Mouse (Mus musculus) layer of hippocampus, postnatal 14 days (tissue): ENCODE results near the gene Clec2i. TPM values are rescaled to one million over a fixed set of nuclear protein-coding genes. Genes with fewer than 3 reads are reported as not detected.
"Not testable (repeated sequence)": the region's sequence is repeated elsewhere in the genome, so short reads cannot be mapped to it uniquely, and the experiment has no call there.

Source experiments
- DNase-seq, 2 experiments: peaks; one replicate each; pipeline ENCODE4 v3.0.0; 2021 to 2022; ENCODE audit warnings: low spot score in 2 of 2, mixed read lengths in 1 of 2
- long read RNA-seq, 2 experiments: library from polyadenylated mRNA; stranded (forward); transcript quantifications; one replicate each; pipeline ENCODE4 v2.0.0; 2021
- total RNA-seq, 2 experiments: library from RNA; stranded (reverse); gene quantifications; 2 replicates each; pipeline ENCODE4 v1.2.3; 2021

The Clec2i gene
- total RNA-seq, result under 1 TPM in 1 of 2 experiments, not detected in 1; 0.23 TPM
- long read RNA-seq, experiment 1, result 0 reads
- long read RNA-seq, experiment 2, result 0 reads

- peak in 1 of 2 experiments; percentile 36 for DNase-seq
These were observed at the start of gene Clec2i for GRCm38 (mm10) chr6:128887091-128887790. Gene Clec2i (plus strand): TSS chr6:128887588.

GRCm38 (mm10) chr6:128838342-128839265, 48.8 kb upstream of the Clec2i start:
- peak; percentile 92 to 94 for DNase-seq

- DNase-seq, result peak; percentile 76 to 82
These were observed 48.1 kb upstream of the Clec2i start for GRCm38 (mm10) chr6:128839266-128839771.

- DNase-seq, result no peak
These were observed 47.5 kb upstream of the Clec2i start for GRCm38 (mm10) chr6:128839921-128840320.

- DNase-seq, result not testable (repeated sequence)
These were observed 46.7 kb upstream of the Clec2i start for GRCm38 (mm10) chr6:128840669-128841068.

GRCm38 (mm10) chr6:128841327-128842089, 45.9 kb upstream of the Clec2i start:
- DNase-seq, result no peak

- DNase-seq, result no peak
These were observed 44.9 kb upstream of the Clec2i start for GRCm38 (mm10) chr6:128842356-128842944.

- DNase-seq, result peak; percentile 96
These were observed 44.4 kb upstream of the Clec2i start for GRCm38 (mm10) chr6:128842945-128843478.

GRCm38 (mm10) chr6:128843479-128843992, 43.9 kb upstream of the Clec2i start:
- DNase-seq, result peak in 1 of 2 experiments; percentile 47

GRCm38 (mm10) chr6:128844131-128844530, 43.3 kb upstream of the Clec2i start:
- no peak for DNase-seq

GRCm38 (mm10) chr6:128844586-128845080, 42.8 kb upstream of the Clec2i start:
- no peak for DNase-seq

- peak; percentile 84 to 89 for DNase-seq
These were observed 41.9 kb upstream of the Clec2i start for GRCm38 (mm10) chr6:128845319-128845979.

GRCm38 (mm10) chr6:128845998-128846542, 41.3 kb upstream of the Clec2i start:
- no peak for DNase-seq

GRCm38 (mm10) chr6:128847401-128847800, 40.0 kb upstream of the Clec2i start:
- no peak for DNase-seq

- peak in 1 of 2 experiments; percentile 41 for DNase-seq
These were observed 37.5 kb upstream of the Clec2i start for GRCm38 (mm10) chr6:128849902-128850301.

GRCm38 (mm10) chr6:128850671-128851070, 36.7 kb upstream of the Clec2i start:
- DNase-seq, result no peak

- DNase-seq, result no peak
These were observed 36.2 kb upstream of the Clec2i start for GRCm38 (mm10) chr6:128851151-128851550.

- DNase-seq, result no peak
These were observed 34.6 kb upstream of the Clec2i start for GRCm38 (mm10) chr6:128852766-128853165.
